Comparison of ENCODE assay signal across 20 mouse cellular contexts in the genomic region with DNA sequence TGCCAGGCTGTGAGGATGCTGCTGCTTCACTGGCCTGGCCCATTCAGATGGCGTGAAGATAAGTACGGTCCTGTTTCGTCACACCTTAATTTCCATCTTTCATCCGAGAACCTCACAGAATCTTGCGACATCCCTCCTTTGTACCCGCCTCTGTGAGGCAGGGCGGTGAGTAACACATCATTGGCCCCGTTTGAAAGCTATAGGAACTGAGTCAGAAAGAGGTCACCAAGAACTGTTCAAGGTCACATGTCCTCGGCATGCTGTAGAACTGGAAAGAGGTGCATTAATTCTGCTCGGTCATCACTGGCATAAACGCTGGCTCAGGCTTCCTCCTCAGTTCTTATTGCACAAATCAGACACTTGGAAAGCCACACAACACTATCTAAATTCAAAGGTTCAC. TPM values are rescaled to one million over a fixed set of nuclear protein-coding genes. Genes with fewer than 3 reads are reported as not detected.
DNase-seq lines count a peak whose midpoint lies in the region; ATAC-seq lines count a peak whose summit lies in the region.
"Had no signal": no experiment of that assay in that cellular context is flagged by ENCODE, and none has a peak within 500 bp of the region (broad histone marks: within the 10 kb centered on the region; RNA-seq: fewer than 3 reads in every experiment).

TSS of gene Atp13a4 (minus strand) at position 36 of the 400 bp plus-strand sequence.

- WGBS in liver, embryonic 12.5 days (ENCODE audit: insufficient replicate concordance), result 65% methylated on average over 11 of the region's 11 CpGs

- no peak within 1 kb of the TSS for H3K27ac ChIP-seq in liver, embryonic 12.5 days
- H3K27ac ChIP-seq: heart, embryonic 15.5 days; limb, embryonic 12.5 days; liver, embryonic 14.5 days had no signal

- no peak for ATAC-seq in liver, embryonic 12.5 days
- ATAC-seq: midbrain, embryonic 16.5 days had no signal

- DNase-seq in adrenal gland, adult (ENCODE audit: inconsistent age in 2 of 2, low spot score in 1 of 2), result peak; percentile 19 to 75
- no peak for DNase-seq in adrenal gland, postnatal 4 days (ENCODE audit: low spot score in 2 of 2)
- no peak for DNase-seq in left cerebral cortex, postnatal 25 days (ENCODE audit: low spot score in 2 of 2)
- DNase-seq in left cerebral cortex, postnatal 4 days, result no peak
- DNase-seq in gonadal fat pad, adult 2 months (ENCODE audit: low read depth), result no peak
- no peak for DNase-seq in heart, adult 9 months (ENCODE audit: low spot score in 2 of 2)
- DNase-seq in gastrocnemius, postnatal 36 days, result no peak
- DNase-seq: cerebellum, adult 9-10 months; kidney, adult 2 months; kidney, postnatal 25 days; right cerebral cortex, postnatal 4 days; thymus, postnatal 25 days had no signal

- no peak within 1 kb of the TSS for H3K4me2 ChIP-seq in liver, embryonic 12.5 days
- H3K4me2 ChIP-seq: heart, embryonic 15.5 days; limb, embryonic 12.5 days had no signal

- no peaks in the 10 kb centered on the region for H3K4me1 ChIP-seq in liver, embryonic 12.5 days
- H3K4me1 ChIP-seq: heart, embryonic 15.5 days; limb, embryonic 12.5 days had no signal

- H3K9me3 ChIP-seq in liver, embryonic 12.5 days (replicated peaks), result no peaks in the 10 kb centered on the region
- H3K9me3 ChIP-seq: heart, embryonic 15.5 days; limb, embryonic 12.5 days; megakaryocyte, embryonic 14.5 days had no signal

- intact Hi-C loops in left cerebral cortex, postnatal 25 days (cut with DNase I), result loop anchor here (5.0 kb wide), 1 partner anchor 73 kb away; no protein-coding TSS in a partner anchor
- intact Hi-C loops in left cerebral cortex, postnatal 4 days (cut with DNase I), result no loop called here
- intact Hi-C loops in gastrocnemius, postnatal 36 days (cut with DNase I), result no loop called here

- no peak within 1 kb of the TSS for H3K4me3 ChIP-seq in liver, embryonic 12.5 days
- H3K4me3 ChIP-seq: heart, embryonic 15.5 days; limb, embryonic 12.5 days; megakaryocyte, embryonic 14.5 days had no signal

- H3K36me3 ChIP-seq in liver, embryonic 12.5 days, result no peaks in the 10 kb centered on the region
- H3K36me3 ChIP-seq: heart, embryonic 15.5 days; limb, embryonic 12.5 days had no signal

- no peaks in the 10 kb centered on the region for H3K27me3 ChIP-seq in liver, embryonic 12.5 days (replicated peaks)
- H3K27me3 ChIP-seq: heart, embryonic 15.5 days; limb, embryonic 12.5 days had no signal

- no peak within 1 kb of the TSS for H3K9ac ChIP-seq in liver, embryonic 12.5 days
- H3K9ac ChIP-seq: heart, embryonic 15.5 days; limb, embryonic 12.5 days; liver, embryonic 14.5 days had no signal

RNA-seq across cellular contexts. Expression of gene Atp13a4, which starts in this region (rescaled TPM):
- 1 to 10 TPM in 1 of 2 experiments, under 1 TPM in 1; 0.51 to 2.8 TPM for total RNA-seq in adrenal gland, postnatal 4 days (2021)
- total RNA-seq in left cerebral cortex, postnatal 25 days (2021), result 10 to 100 TPM; 12.7 to 15.2 TPM
- 1 to 10 TPM; 3.1 to 3.7 TPM for total RNA-seq in left cerebral cortex, postnatal 4 days (2021)
- polyA plus RNA-seq in gonadal fat pad, adult 2 months (2012; rRNA removed), result 28.3 and 44.1 TPM in 2 replicates
- total RNA-seq in gastrocnemius, postnatal 36 days (2021), result not detected
- 0.05 TPM in 1 of 2 replicates, not detected in the other for polyA plus RNA-seq in liver, embryonic 12.5 days (2016; fragmentation: Nextera tagmentation; extraction: Ambion mirVana)
- total RNA-seq: gastrocnemius, postnatal 4 days; hematopoietic stem cell, adult 5-6 weeks had no signal
- polyA plus RNA-seq: limb, embryonic 12.5 days; liver, embryonic 14.5 days had no signal

Comparison
In these comparisons a context has a peak if more than half of its experiments do, and no peak if none do; other contexts are left out.
1. RNA of gene Atp13a4 (polyA plus RNA-seq): 28.3 to 44.1 TPM in gonadal fat pad, adult 2 months; 0.05 TPM in liver, embryonic 12.5 days; every median in the first group is over 10 times any median in the second.
2. DNase-seq: peak in adrenal gland, adult (2 of 2); none in adrenal gland, postnatal 4 days (0 of 2), left cerebral cortex, postnatal 25 days (0 of 2), left cerebral cortex, postnatal 4 days (single experiment), gonadal fat pad, adult 2 months (single experiment), heart, adult 9 months (0 of 2) and gastrocnemius, postnatal 36 days (0 of 2).